Mouse (Mus musculus) lung, postnatal 0 days (tissue): ENCODE results near the gene Hmox1.

Experiments used
- CTCF ChIP-seq: IDR thresholded peaks from 2 replicates; pipeline ENCODE4 v1.5.1; 2016; ENCODE audit warnings: antibody characterized with exemption, mild to moderate bottlenecking
- EP300 ChIP-seq: IDR thresholded peaks from 2 replicates; pipeline ENCODE4 v1.6.1; 2016; ENCODE audit warnings: antibody characterized with exemption, mild to moderate bottlenecking, control low read depth

DNA sequence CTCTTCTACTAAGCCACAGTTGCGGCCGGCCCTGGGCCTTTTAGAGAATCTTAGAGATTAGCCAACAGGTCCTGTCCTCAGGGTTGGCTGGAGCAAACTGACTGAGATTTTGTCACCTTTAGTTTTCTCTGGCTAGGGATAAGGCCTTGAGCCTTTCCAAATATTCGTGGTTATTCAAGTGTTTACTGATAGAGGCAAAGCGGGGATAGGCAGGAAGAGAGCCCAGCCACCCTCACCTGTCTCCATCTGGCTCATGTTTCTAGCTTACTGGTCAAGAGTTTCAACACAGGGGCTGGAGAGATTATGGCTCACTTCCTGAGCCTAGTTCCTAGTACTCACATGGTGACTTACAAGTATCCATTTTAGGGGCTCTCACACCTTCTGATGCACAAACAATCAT, 9.5 kb downstream of the Hmox1 start:
- TF ChIP-seq EP300 (no peak), CTCF (no peak)
